Mouse (Mus musculus) embryonic facial prominence, embryonic 12.5 days (tissue): ENCODE data around the gene Fam3c. TPM values are rescaled to one million over a fixed set of nuclear protein-coding genes. Genes with fewer than 3 reads are reported as not detected.

ENCODE experiments used
- ATAC-seq: fragments of 200-750 bp; cut with Nextera tagmentation; 2 replicates; pipeline ENCODE4 v1.8.0; 2017; ENCODE audit not compliant: insufficient number of reproducible peaks, insufficient read depth, low FRiP score, low TSS enrichment
- H3K27ac ChIP-seq: fragments of 300-500 bp; sonication (generic); 2 replicates; pipeline ENCODE4 v1.5.1; 2016; ENCODE audit warnings: mild to moderate bottlenecking
- H3K27me3 ChIP-seq: fragments of 300-500 bp; sonication (generic); 2 replicates; pipeline ENCODE4 v1.6.1; 2016; ENCODE audit warnings: mild to moderate bottlenecking, moderate library complexity
- H3K36me3 ChIP-seq: fragments of 300-500 bp; sonication (generic); 2 replicates; pipeline ENCODE4 v1.6.1; 2016; ENCODE audit warnings: mild to moderate bottlenecking
- H3K4me1 ChIP-seq: fragments of 300-500 bp; sonication (generic); 2 replicates; pipeline ENCODE4 v1.6.1; 2016
- H3K4me2 ChIP-seq: fragments of 300-500 bp; sonication (generic); replicated peaks from 2 replicates; pipeline ENCODE4 v1.6.1; 2016; ENCODE audit warnings: mild to moderate bottlenecking, moderate library complexity
- H3K4me3 ChIP-seq: fragments of 300-500 bp; sonication (generic); 2 replicates; pipeline ENCODE4 v1.5.1; 2016; ENCODE audit warnings: mild to moderate bottlenecking
- H3K9ac ChIP-seq: fragments of 300-500 bp; sonication (generic); 2 replicates; pipeline ENCODE4 v1.6.1; 2016; ENCODE audit warnings: mild to moderate bottlenecking, moderate library complexity
- H3K9me3 ChIP-seq: fragments of 300-500 bp; sonication (generic); 2 replicates; pipeline ENCODE4 v1.6.1; 2016; ENCODE audit warnings: mild to moderate bottlenecking, moderate library complexity
- WGBS: fragments of 180-500 bp; shearing (Covaris S2); methylation state at CpG from one replicate; pipeline ENCODE4 v1.1.7; 2016; 5-methylcytosine and 5-hydroxymethylcytosine counted together
- polyA plus RNA-seq: library from polyadenylated mRNA; unstranded; fragments of >200 nt; fragmentation: Nextera tagmentation; extraction: Ambion mirVana; gene quantifications from 2 replicates; pipeline ENCODE4 v1.2.1, GENCODE M21; 2016

The Fam3c gene
- polyA plus RNA-seq, 1 experiment from 2014 or later: 49.3 TPM

- 74% methylated on average over 9 of the region's 9 CpGs for WGBS
- ATAC-seq: no peak
Measured at GRCm38 (mm10) chr6:22351551-22351950, 4.5 kb downstream of the Fam3c start.

GRCm38 (mm10) chr6:22350239-22350571, 5.8 kb downstream of the Fam3c start:
- Histone ChIP-seq H3K27me3 (no peaks in the 10 kb centered on the region), H3K4me2 (no peak overlapping the region), H3K27ac (no peak overlapping the region), H3K9ac (no peak overlapping the region), H3K4me1 (peaks cover 20% of the 10 kb centered on the region), H3K36me3 (no peaks in the 10 kb centered on the region), H3K4me3 (no peak overlapping the region), H3K9me3 (no peaks in the 10 kb centered on the region)
- 64% methylated on average over 4 of the region's 4 CpGs for WGBS
- ATAC-seq: no peak

More at GRCm38 (mm10) chr6:22351551-22351950, 4.5 kb downstream of the Fam3c start:
- no peaks in the 10 kb centered on the region for H3K36me3 ChIP-seq
- H3K9me3 ChIP-seq: no peaks in the 10 kb centered on the region
- H3K9ac ChIP-seq: no peak overlapping the region
- no peak overlapping the region for H3K4me2 ChIP-seq
- no peaks in the 10 kb centered on the region for H3K27me3 ChIP-seq
- H3K27ac ChIP-seq: no peak overlapping the region
- no peak overlapping the region for H3K4me3 ChIP-seq
- H3K4me1 ChIP-seq: peaks cover 20% of the 10 kb centered on the region

DNA sequence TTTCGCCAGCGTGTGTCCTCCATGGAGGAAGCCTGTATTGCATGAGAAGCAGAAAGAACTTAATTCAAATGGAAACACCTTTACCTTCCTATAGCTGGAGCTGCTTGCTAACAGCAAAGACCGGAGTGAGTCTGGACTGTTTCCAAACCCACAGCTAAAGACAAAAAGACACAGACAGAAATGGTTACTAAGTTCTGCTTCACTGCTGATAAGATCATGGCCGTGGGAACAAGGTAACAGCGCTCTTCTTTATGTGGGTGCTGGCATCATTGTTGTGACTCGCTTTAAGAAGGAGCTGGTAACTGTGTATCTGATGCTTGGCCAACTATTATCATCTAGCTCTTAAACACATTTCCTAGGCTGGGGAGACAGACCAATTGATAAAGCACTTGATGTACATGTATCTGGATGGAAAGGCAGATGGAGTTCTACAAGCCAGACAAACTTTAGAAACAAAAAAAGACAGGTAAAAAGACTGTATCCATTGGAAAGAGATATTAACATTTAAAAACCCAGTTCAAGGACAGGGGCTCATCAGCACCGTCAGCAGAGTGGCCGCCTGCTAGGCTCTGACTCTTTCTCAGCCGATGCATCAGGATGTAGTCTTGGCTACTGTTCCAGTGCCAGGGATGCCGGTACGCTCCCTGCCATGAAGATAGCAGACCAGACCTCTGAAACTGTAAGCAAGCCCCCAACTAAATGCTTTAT, 6.4 kb downstream of the Fam3c start:
- no peak overlapping the region for H3K9ac ChIP-seq
- peaks cover 23% of the 10 kb centered on the region for H3K4me1 ChIP-seq
- H3K4me2 ChIP-seq: no peak overlapping the region
- H3K4me3 ChIP-seq: no peak overlapping the region
- WGBS: 91% methylated on average over 11 of the region's 11 CpGs
- H3K36me3 ChIP-seq: no peaks in the 10 kb centered on the region
- no peak overlapping the region for H3K27ac ChIP-seq
- ATAC-seq: no peak
- H3K9me3 ChIP-seq: no peaks in the 10 kb centered on the region
- H3K27me3 ChIP-seq: no peaks in the 10 kb centered on the region

GRCm38 (mm10) chr6:22348975-22349374, 7.1 kb downstream of the Fam3c start:
- no peak for ATAC-seq
- no peak overlapping the region for H3K9ac ChIP-seq

DNA sequence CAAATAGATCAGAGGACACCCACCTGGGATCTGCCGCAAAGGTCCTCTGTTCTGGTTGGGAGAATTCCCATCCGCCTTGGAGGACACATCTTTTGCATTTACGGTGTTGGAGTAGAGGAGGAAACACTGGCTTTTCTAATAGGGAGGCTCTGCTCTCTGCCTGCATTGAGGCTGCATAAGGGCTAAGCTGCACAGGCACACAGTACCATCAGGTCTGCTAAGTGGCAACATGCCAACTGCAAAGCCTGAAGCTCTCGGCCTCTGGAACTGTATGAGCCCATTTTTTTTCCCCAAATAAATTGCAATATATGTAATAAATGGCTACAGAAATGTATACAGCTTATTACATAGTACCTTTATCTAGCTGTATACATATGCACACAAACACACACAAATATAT, 7.9 kb downstream of the Fam3c start:
- no peak overlapping the region for H3K9ac ChIP-seq
- no peaks in the 10 kb centered on the region for H3K27me3 ChIP-seq
- WGBS: 79% methylated on average over 4 of the region's 4 CpGs
- H3K4me1 ChIP-seq: peaks cover 25% of the 10 kb centered on the region
- H3K4me3 ChIP-seq: no peak overlapping the region
- H3K36me3 ChIP-seq: no peaks in the 10 kb centered on the region
- H3K9me3 ChIP-seq: no peaks in the 10 kb centered on the region
- 0 out of 2 replicates have a peak, but pooled peaks have one; percentile 35 for ATAC-seq
- no peak overlapping the region for H3K4me2 ChIP-seq
- H3K27ac ChIP-seq: no peak overlapping the region

More at GRCm38 (mm10) chr6:22348975-22349374, 7.1 kb downstream of the Fam3c start:
- Histone ChIP-seq H3K9me3 (no peaks in the 10 kb centered on the region), H3K4me1 (peaks cover 25% of the 10 kb centered on the region), H3K27me3 (no peaks in the 10 kb centered on the region), H3K36me3 (no peaks in the 10 kb centered on the region), H3K4me3 (no peak overlapping the region), H3K4me2 (no peak overlapping the region), H3K27ac (no peak overlapping the region)
- 96% methylated on average over 3 of the region's 3 CpGs for WGBS

- no peak for ATAC-seq
- H3K9ac ChIP-seq: no peak overlapping the region
- H3K4me3 ChIP-seq: no peak overlapping the region
- no peak overlapping the region for H3K4me2 ChIP-seq
- H3K36me3 ChIP-seq: no peaks in the 10 kb centered on the region
- 53% methylated on average over 8 of the region's 8 CpGs for WGBS
- H3K27ac ChIP-seq: no peak overlapping the region
- no peaks in the 10 kb centered on the region for H3K27me3 ChIP-seq
- H3K4me1 ChIP-seq: peaks cover 25% of the 10 kb centered on the region
- no peaks in the 10 kb centered on the region for H3K9me3 ChIP-seq
Measured at GRCm38 (mm10) chr6:22347132-22347902, 8.7 kb downstream of the Fam3c start.

DNA sequence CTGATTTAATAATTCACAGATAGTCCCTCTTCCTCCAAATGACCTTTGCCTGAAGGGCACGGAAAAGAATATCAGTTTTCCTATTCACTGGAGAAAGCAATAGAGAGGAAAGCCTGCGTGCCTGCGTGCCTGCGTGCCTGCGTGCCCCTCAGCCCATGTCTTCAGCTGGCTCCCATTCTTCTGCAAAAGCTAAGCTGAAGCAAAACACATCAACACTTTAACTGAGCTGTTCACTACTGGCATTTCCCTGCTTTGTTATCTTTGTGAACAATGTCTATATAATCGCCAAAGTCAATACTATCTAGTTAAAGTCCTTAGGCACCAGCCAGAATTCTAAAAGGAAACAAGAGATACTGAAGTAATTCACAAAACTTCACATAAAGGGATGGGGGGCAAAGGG, 11.6 kb downstream of the Fam3c start:
- H3K9ac ChIP-seq: no peak overlapping the region
- no peak for ATAC-seq
- H3K9me3 ChIP-seq: no peaks in the 10 kb centered on the region
- no peaks in the 10 kb centered on the region for H3K27me3 ChIP-seq
- no peak overlapping the region for H3K4me2 ChIP-seq
- H3K27ac ChIP-seq: no peak overlapping the region
- 29% methylated on average over 6 of the region's 6 CpGs for WGBS
- H3K4me1 ChIP-seq: peaks cover 25% of the 10 kb centered on the region
- 0 out of 2 replicates have a peak, but pooled peaks cover 7% of the 10 kb centered on the region for H3K36me3 ChIP-seq
- no peak overlapping the region for H3K4me3 ChIP-seq

- 86% methylated on average over 6 of the region's 6 CpGs for whole genome bisulfite sequencing
- H3K9me3 ChIP-seq: no peaks in the 10 kb centered on the region
- no peak for ATAC-seq
- no peak overlapping the region for H3K27ac ChIP-seq
- no peak overlapping the region for H3K9ac ChIP-seq
- 0 out of 2 replicates have a peak, but pooled peaks cover 9% of the 10 kb centered on the region for H3K36me3 ChIP-seq
- H3K4me2 ChIP-seq: no peak overlapping the region
- no peaks in the 10 kb centered on the region for H3K27me3 ChIP-seq
- peaks cover 25% of the 10 kb centered on the region for H3K4me1 ChIP-seq
- no peak overlapping the region for H3K4me3 ChIP-seq
Measured at GRCm38 (mm10) chr6:22343706-22344105, 12.3 kb downstream of the Fam3c start.

DNA sequence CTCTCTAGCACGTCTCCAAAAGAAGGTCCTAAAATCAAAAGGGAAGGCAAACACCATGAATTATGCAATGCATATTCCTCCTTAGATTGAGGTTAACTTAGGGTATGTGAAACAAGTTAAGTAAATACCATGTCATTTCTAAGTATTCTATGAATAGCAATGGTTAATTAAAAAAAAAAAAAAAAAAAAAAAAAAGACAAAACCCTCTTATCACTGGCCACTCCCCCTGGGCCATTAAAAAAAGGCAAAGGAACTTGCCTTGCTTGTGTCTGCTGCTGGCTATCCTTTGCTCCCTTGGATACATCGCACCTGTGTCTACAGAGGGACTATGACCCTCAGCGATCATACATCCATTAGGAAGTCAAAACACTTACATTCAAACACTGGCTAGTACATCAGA, 12.8 kb downstream of the Fam3c start:
- WGBS: 88% methylated on average over 3 of the region's 3 CpGs
- Histone ChIP-seq H3K9ac (no peak overlapping the region), H3K4me2 (no peak overlapping the region), H3K27me3 (no peaks in the 10 kb centered on the region), H3K4me1 (peaks cover 25% of the 10 kb centered on the region), H3K27ac (no peak overlapping the region), H3K9me3 (no peaks in the 10 kb centered on the region), H3K4me3 (no peak overlapping the region), H3K36me3 (0 out of 2 replicates have a peak, but pooled peaks cover 9% of the 10 kb centered on the region)
- ATAC-seq: no peak

- H3K27ac ChIP-seq: no peak overlapping the region
- H3K4me1 ChIP-seq: peaks cover 10% of the 10 kb centered on the region
- no peak overlapping the region for H3K9ac ChIP-seq
- H3K4me2 ChIP-seq: no peak overlapping the region
- ATAC-seq: no peak
- H3K27me3 ChIP-seq: no peaks in the 10 kb centered on the region
- no peak overlapping the region for H3K4me3 ChIP-seq
- peaks cover 14% of the 10 kb centered on the region; the same call in 1 of the 2 replicates for H3K36me3 ChIP-seq
- 94% methylated on average over 14 of the region's 14 CpGs for WGBS
- no peaks in the 10 kb centered on the region for H3K9me3 ChIP-seq
Measured at GRCm38 (mm10) chr6:22340779-22341178, 15.3 kb downstream of the Fam3c start.

DNA sequence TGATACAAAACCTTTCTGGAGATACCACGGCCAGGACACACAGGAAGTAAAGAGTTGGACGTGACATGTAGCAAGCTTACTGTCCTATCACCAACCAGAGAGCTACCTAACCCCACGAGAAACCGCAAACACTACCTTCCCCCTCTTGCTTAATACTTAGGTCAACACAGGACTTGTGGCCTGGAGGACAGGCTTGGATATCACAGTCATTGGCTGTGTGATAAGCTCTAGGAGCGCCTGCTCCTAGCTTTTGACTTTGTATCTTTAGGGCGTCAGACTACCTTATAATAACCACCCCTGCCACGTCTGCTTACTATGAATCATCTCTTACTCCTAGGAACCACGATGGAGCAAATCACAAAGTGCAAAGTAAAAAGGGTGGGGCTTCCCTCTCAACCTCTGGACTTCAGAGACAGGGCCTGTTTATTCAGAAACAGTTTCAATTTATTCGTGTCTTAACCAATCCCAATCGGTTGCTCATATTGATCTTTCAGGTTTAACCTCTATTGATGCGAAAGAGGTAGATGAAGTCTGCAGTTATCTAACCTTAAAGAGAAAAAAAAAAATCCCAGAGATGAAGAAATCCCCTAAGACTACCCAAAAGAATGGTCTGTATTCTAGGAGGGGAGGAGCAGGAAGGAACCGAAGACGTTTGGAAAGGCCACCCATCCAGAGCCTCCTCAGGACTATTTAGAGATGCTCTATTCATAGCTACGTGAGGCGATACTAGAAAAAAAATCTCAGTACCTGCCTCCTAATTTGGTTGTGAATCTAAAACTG, 16.1 kb downstream of the Fam3c start:
- no peak overlapping the region for H3K9ac ChIP-seq
- H3K36me3 ChIP-seq: peaks cover 14% of the 10 kb centered on the region; the same call in 1 of the 2 replicates
- no peak overlapping the region for H3K4me2 ChIP-seq
- WGBS: 93% methylated on average over 15 of the region's 15 CpGs
- H3K4me1 ChIP-seq: peaks cover 10% of the 10 kb centered on the region
- no peaks in the 10 kb centered on the region for H3K9me3 ChIP-seq
- ATAC-seq: no peak
- H3K27me3 ChIP-seq: no peaks in the 10 kb centered on the region
- H3K4me3 ChIP-seq: no peak overlapping the region
- no peak overlapping the region for H3K27ac ChIP-seq
